Mouse (Mus musculus): ENCODE measurements around the gene Ddx5.

DNA sequence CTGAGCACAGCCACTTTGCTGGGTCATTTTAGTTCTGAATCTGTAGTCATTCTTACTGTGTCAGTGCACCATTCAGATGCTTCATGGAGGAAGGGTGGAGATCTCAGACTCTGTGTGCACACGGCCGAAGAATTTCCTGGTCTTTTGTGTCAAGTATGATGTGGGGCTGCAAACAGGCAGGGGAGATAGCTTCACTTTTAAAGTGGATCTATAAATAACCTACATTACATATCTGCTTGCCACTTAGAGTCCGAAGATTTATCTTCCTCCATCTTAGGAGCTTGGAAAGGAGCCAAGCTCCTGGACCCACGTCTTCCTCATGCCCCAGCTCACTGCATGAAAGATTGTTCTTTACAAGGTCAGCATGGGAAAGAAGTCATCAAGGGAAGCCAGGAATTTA lies 58.3 kb downstream of the Ddx5 start:
- TF ChIP-seq CTCF (IDR thresholded peaks at IDR 0.05; ENCODE audit: control insufficient read depth, insufficient read depth, insufficient read length) (no peak), MYOG (IDR thresholded peaks at IDR 0.05; ENCODE audit: control insufficient read depth, extremely low read depth, insufficient read length) (no peak), MAX (IDR thresholded peaks at IDR 0.05) (no peak), USF1 (IDR thresholded peaks at IDR 0.05; ENCODE audit: low read depth) (no peak), CEBPB (IDR thresholded peaks at IDR 0.05; ENCODE audit: low read depth) (no peak)
